Mouse (Mus musculus) liver, postnatal 0 days (tissue): ENCODE results near the gene Tekt1. TPM values are rescaled to one million over a fixed set of nuclear protein-coding genes. Genes with fewer than 3 reads are reported as not detected.
A peak's percentile ranks its signal among the peaks of the same experiment; 100 is the strongest.

ENCODE experiments used
- ATAC-seq: fragments of 200-750 bp; cut with Nextera tagmentation; 2 replicates; pipeline ENCODE4 v1.8.0; 2017; ENCODE audit warnings: mild to moderate bottlenecking, moderate library complexity
- DNase-seq: peaks from one replicate; pipeline ENCODE4 v3.0.0-alpha.2; 2016
- H3K27ac ChIP-seq: fragments of 300-500 bp; sonication (generic); 2 replicates; pipeline ENCODE4 v1.5.1; 2014; ENCODE audit warnings: antibody characterized with exemption, moderate library complexity, mild to moderate bottlenecking, low read depth
- H3K27me3 ChIP-seq: fragments of 300-500 bp; sonication (generic); 2 replicates; pipeline ENCODE4 v1.6.1; 2014; ENCODE audit warnings: low read length, control low read depth, mixed read lengths; ENCODE audit not compliant: insufficient read depth
- H3K36me3 ChIP-seq: fragments of 300-500 bp; sonication (generic); replicated peaks from 2 replicates; pipeline ENCODE4 v1.6.1; 2014; ENCODE audit warnings: mild to moderate bottlenecking, control low read depth, low read length, moderate library complexity, mixed read lengths; ENCODE audit not compliant: insufficient read depth
- H3K4me1 ChIP-seq: fragments of 300-500 bp; sonication (generic); 2 replicates; pipeline ENCODE4 v1.6.1; 2014; ENCODE audit warnings: antibody characterized with exemption, mild to moderate bottlenecking, control low read depth; ENCODE audit not compliant: insufficient read depth
- H3K4me2 ChIP-seq: fragments of 300-500 bp; sonication (generic); 2 replicates; pipeline ENCODE4 v1.6.1; 2014; ENCODE audit warnings: low read depth, mild to moderate bottlenecking, low read length, moderate library complexity, mixed read lengths
- H3K4me3 ChIP-seq: fragments of 300-500 bp; sonication (generic); 2 replicates; pipeline ENCODE4 v1.5.1; 2014; ENCODE audit warnings: low read depth, low read length
- H3K9ac ChIP-seq: fragments of 300-500 bp; sonication (generic); replicated peaks from 2 replicates; pipeline ENCODE4 v1.6.1; 2014; ENCODE audit warnings: mild to moderate bottlenecking, moderate library complexity
- H3K9me3 ChIP-seq: fragments of 300-500 bp; sonication (generic); 2 replicates; pipeline ENCODE4 v1.6.1; 2016; ENCODE audit warnings: mild to moderate bottlenecking, control low read depth, low read length, mixed read lengths
- CTCF ChIP-seq: sonication (generic); IDR thresholded peaks from 2 replicates; pipeline ENCODE4 v1.5.1; 2016; ENCODE audit warnings: antibody characterized with exemption, low read depth
- EP300 ChIP-seq: IDR thresholded peaks from 2 replicates; pipeline ENCODE4 v1.6.1; 2016; ENCODE audit warnings: antibody characterized with exemption, low read depth, mild to moderate bottlenecking
- WGBS: fragments of 180-500 bp; shearing (Covaris S2); extraction: QIAGEN DNeasy Blood & Tissue Kit; methylation state at CpG from one replicate; pipeline ENCODE4 v1.1.7; 2014; ENCODE audit not compliant: insufficient replicate concordance; 5-methylcytosine and 5-hydroxymethylcytosine counted together
- polyA plus RNA-seq: library from polyadenylated mRNA; unstranded; fragments of >200 nt; fragmentation: Nextera tagmentation; extraction: Ambion mirVana; gene quantifications from 2 replicates; pipeline ENCODE4 v1.2.1, GENCODE M21; 2015

Tekt1 gene
- polyA plus RNA-seq, 1 experiment from 2014 or later: not detected

- H3K9ac ChIP-seq: no peak overlapping the region
- no peaks in the 10 kb centered on the region for H3K36me3 ChIP-seq
- no peaks in the 10 kb centered on the region for H3K4me1 ChIP-seq
- H3K9me3 ChIP-seq: no peaks in the 10 kb centered on the region
- H3K27ac ChIP-seq: no peak overlapping the region
- H3K4me2 ChIP-seq: no peak overlapping the region
- TF ChIP-seq EP300: no peak
- no peak for TF ChIP-seq CTCF
- 68% methylated on average over 4 of the region's 4 CpGs for WGBS
- H3K4me3 ChIP-seq: no peak overlapping the region
- ATAC-seq (no peak), DNase-seq (no peak)
- H3K27me3 ChIP-seq: no peaks in the 10 kb centered on the region
These were observed 36.5 kb downstream of the Tekt1 start for GRCm38 (mm10) chr11:72325701-72326100.

DNA sequence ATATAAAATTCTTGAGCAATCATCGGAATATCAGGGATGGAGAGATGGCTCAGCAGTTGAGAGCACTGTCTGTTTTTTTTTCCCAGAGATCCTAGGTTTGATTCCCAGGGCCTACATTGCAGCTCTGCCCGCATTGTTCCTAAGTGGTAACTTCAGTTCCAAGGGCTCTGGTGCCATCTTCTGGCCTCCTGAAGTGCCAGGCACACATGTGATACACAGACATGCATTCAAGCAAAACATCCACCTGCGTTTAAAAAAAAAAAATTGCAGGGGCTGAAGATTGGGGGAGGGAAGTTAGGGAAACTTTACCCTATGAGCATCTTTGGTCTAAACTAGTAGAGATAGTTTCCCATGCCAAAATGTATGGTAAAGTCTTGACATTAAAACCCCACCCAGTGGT is 37.8 kb downstream of the Tekt1 start:
- WGBS: 63% methylated on average over 3 of the region's 3 CpGs
- TF ChIP-seq EP300 (no peak), CTCF (peak; percentile 52)
- Histone ChIP-seq H3K4me3 (no peak overlapping the region), H3K4me1 (no peaks in the 10 kb centered on the region), H3K9me3 (no peaks in the 10 kb centered on the region), H3K4me2 (no peak overlapping the region), H3K27ac (no peak overlapping the region), H3K9ac (no peak overlapping the region), H3K36me3 (no peaks in the 10 kb centered on the region), H3K27me3 (no peaks in the 10 kb centered on the region)
- no peak for DNase-seq
- no peak for ATAC-seq

DNA sequence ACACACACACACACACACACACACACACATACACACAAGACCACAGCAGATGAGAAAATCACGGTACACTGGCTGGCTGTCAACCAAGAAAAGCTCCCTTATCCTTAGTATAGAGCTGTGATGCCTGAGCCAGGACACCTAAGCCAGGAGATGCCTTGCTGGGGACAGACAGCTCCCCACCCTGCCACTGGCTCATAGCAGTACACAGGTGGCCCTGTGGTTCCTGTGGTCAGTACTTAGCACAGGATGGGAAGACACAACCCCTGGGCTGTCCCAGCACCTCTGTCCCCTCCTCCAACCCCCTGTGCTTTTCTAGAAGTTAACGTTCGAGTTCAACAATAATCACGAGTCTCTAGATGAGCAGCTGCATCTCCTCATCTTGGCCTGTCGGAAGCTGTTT is 44.2 kb downstream of the Tekt1 start:
- no peak for ATAC-seq

GRCm38 (mm10) chr11:72314151-72314895 is 47.9 kb downstream of the Tekt1 start, which contains the start of gene Fbxo39:
TSS of gene Fbxo39 (plus strand) at chr11:72314444.
- ATAC-seq: no peak
- Histone ChIP-seq H3K27me3 (peaks cover 23% of the 10 kb centered on the region), H3K4me1 (no peaks in the 10 kb centered on the region), H3K4me3 (no peak within 1 kb of the TSS), H3K4me2 (no peak within 1 kb of the TSS), H3K36me3 (peaks cover 2% of the 10 kb centered on the region), H3K9ac (no peak within 1 kb of the TSS), H3K27ac (no peak within 1 kb of the TSS), H3K9me3 (no peaks in the 10 kb centered on the region)
- TF ChIP-seq EP300: no peak
- no peak for TF ChIP-seq CTCF
- WGBS: 20% methylated on average over 30 of the region's 42 CpGs
- no peak for DNase-seq

More for the DNA sequence above, 44.2 kb downstream of the Tekt1 start:
- no peak overlapping the region for H3K9ac ChIP-seq
- WGBS: 65% methylated on average over 5 of the region's 5 CpGs
- TF ChIP-seq CTCF (no peak), EP300 (no peak)
- no peak overlapping the region for H3K27ac ChIP-seq
- DNase-seq: no peak
- no peaks in the 10 kb centered on the region for H3K4me1 ChIP-seq
- H3K27me3 ChIP-seq: peaks cover 23% of the 10 kb centered on the region
- no peaks in the 10 kb centered on the region for H3K36me3 ChIP-seq
- H3K4me3 ChIP-seq: no peak overlapping the region
- H3K9me3 ChIP-seq: no peaks in the 10 kb centered on the region
- no peak overlapping the region for H3K4me2 ChIP-seq

GRCm38 (mm10) chr11:72311355-72312001 is 50.8 kb downstream of the Tekt1 start:
- TF ChIP-seq EP300 (no peak), CTCF (no peak)

GRCm38 (mm10) chr11:72310491-72310890 is 51.8 kb downstream of the Tekt1 start:
- ATAC-seq (no peak), DNase-seq (no peak)
- no peaks in the 10 kb centered on the region; the same call in 1 of the 2 replicates for H3K4me1 ChIP-seq
- TF ChIP-seq CTCF: no peak
- TF ChIP-seq EP300: no peak
- H3K27me3 ChIP-seq: peaks cover 21% of the 10 kb centered on the region
- no peaks in the 10 kb centered on the region for H3K9me3 ChIP-seq
- H3K36me3 ChIP-seq: peaks cover 14% of the 10 kb centered on the region
- no peak overlapping the region for H3K4me2 ChIP-seq
- no peak overlapping the region for H3K9ac ChIP-seq
- no peak overlapping the region for H3K27ac ChIP-seq
- H3K4me3 ChIP-seq: no peak overlapping the region
- 61% methylated on average over 4 of the region's 4 CpGs for WGBS

More at GRCm38 (mm10) chr11:72311355-72312001, 50.8 kb downstream of the Tekt1 start:
- Histone ChIP-seq H3K4me3 (no peak overlapping the region), H3K4me2 (no peak overlapping the region), H3K9ac (no peak overlapping the region), H3K36me3 (peaks cover 14% of the 10 kb centered on the region), H3K4me1 (no peaks in the 10 kb centered on the region; the same call in 1 of the 2 replicates), H3K9me3 (no peaks in the 10 kb centered on the region), H3K27ac (no peak overlapping the region), H3K27me3 (peaks cover 23% of the 10 kb centered on the region)
- DNase-seq: no peak
- WGBS: 77% methylated on average over 10 of the region's 10 CpGs
- ATAC-seq: no peak
